Mouse (Mus musculus) embryonic facial prominence, embryonic 15.5 days (tissue): ENCODE results near the gene Tead4. TPM values are rescaled to one million over a fixed set of nuclear protein-coding genes. Genes with fewer than 3 reads are reported as not detected.
A peak's percentile ranks its signal among the peaks of the same experiment; 100 is the strongest.
"Not testable (repeated sequence)": the region's sequence is repeated elsewhere in the genome, so short reads cannot be mapped to it uniquely, and the experiment has no call there.

Source experiments
- ATAC-seq: fragments of 200-750 bp; cut with Nextera tagmentation; 2 replicates; pipeline ENCODE4 v1.8.0; 2017; ENCODE audit warnings: low read depth, moderate TSS enrichment; ENCODE audit not compliant: insufficient number of reproducible peaks, low FRiP score, low TSS enrichment
- H3K27ac ChIP-seq: fragments of 300-500 bp; sonication (generic); replicated peaks from 2 replicates; pipeline ENCODE4 v1.5.1; 2015; ENCODE audit warnings: mild to moderate bottlenecking, inconsistent platforms
- H3K27me3 ChIP-seq: fragments of 300-500 bp; sonication (generic); 2 replicates; pipeline ENCODE4 v1.6.1; 2015; ENCODE audit warnings: inconsistent platforms
- H3K36me3 ChIP-seq: fragments of 300-500 bp; sonication (generic); 2 replicates; pipeline ENCODE4 v1.6.1; 2015; ENCODE audit warnings: mild to moderate bottlenecking, inconsistent platforms
- H3K4me1 ChIP-seq: fragments of 300-500 bp; sonication (generic); 2 replicates; pipeline ENCODE4 v1.6.1; 2015; ENCODE audit warnings: inconsistent platforms
- H3K4me2 ChIP-seq: fragments of 300-500 bp; sonication (generic); replicated peaks from 2 replicates; pipeline ENCODE4 v1.6.1; 2015; ENCODE audit warnings: mild to moderate bottlenecking, inconsistent platforms
- H3K4me3 ChIP-seq: fragments of 300-500 bp; sonication (generic); replicated peaks from 2 replicates; pipeline ENCODE4 v1.5.1; 2015; ENCODE audit warnings: mild to moderate bottlenecking, inconsistent platforms
- H3K9ac ChIP-seq: fragments of 300-500 bp; sonication (generic); 2 replicates; pipeline ENCODE4 v1.6.1; 2015; ENCODE audit warnings: inconsistent platforms
- H3K9me3 ChIP-seq: fragments of 300-500 bp; sonication (generic); replicated peaks from 2 replicates; pipeline ENCODE4 v1.6.1; 2016; ENCODE audit warnings: inconsistent platforms
- WGBS: fragments of 180-500 bp; shearing (Covaris S2); methylation state at CpG from one replicate; pipeline ENCODE4 v1.1.7; 2015; 5-methylcytosine and 5-hydroxymethylcytosine counted together
- polyA plus RNA-seq: library from polyadenylated mRNA; unstranded; fragments of >200 nt; fragmentation: Nextera tagmentation; extraction: Ambion mirVana; gene quantifications from 2 replicates; pipeline ENCODE4 v1.2.1, GENCODE M21; 2015

Gene Tead4
- polyA plus RNA-seq, 1 experiment from 2014 or later = 7.4 TPM

DNA sequence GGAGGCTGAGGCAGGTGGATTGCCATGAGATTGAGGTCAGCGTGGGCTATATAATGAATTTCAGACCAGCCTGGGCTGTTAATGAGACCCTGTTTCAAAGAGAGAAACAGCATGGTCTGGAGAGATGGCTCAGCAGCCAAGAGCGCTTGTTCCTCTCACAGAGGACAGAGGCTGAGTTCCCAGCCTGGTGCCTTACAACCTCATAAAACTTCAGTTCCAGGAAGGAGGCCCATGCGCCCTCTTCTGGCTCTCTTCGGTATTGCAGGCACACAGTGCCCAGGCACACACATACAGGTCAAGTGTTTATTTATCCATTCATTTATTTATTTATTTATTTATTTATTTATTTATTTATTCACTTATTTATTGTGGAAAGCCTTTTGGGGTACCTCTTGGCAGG, 7.7 kb upstream of the Tead4 start:
- 31% methylated on average over 4 of the region's 4 CpGs for WGBS
- no peaks in the 10 kb centered on the region for H3K36me3 ChIP-seq
- no peak overlapping the region for H3K4me3 ChIP-seq
- H3K4me2 ChIP-seq = no peak overlapping the region
- H3K9me3 ChIP-seq = no peaks in the 10 kb centered on the region
- no peak overlapping the region for H3K27ac ChIP-seq
- ATAC-seq = no peak
- no peaks in the 10 kb centered on the region for H3K27me3 ChIP-seq
- no peak overlapping the region for H3K9ac ChIP-seq
- H3K4me1 ChIP-seq = no peaks in the 10 kb centered on the region

DNA sequence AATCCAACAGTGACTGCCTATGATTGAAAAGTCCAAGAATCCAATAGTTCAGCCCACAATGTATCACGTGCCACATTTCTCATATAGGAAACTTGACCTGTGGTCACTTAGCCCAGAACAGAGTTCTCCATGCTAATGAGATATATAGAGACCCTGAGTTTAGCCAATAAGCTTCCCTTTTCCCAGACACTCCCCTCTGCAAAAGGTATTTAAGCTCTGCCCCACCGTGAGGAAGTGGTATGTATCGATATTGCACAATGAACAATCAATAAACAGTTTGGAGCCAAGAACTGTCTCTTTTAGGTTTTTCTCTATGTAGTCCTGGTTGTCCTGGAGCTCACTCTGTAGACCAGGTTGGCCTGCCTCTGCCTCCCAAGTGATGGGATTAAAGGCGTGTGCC, 4.2 kb upstream of the Tead4 start:
- H3K9ac ChIP-seq = no peak overlapping the region
- 83% methylated on average over 4 of the region's 4 CpGs for WGBS
- no peak overlapping the region for H3K4me3 ChIP-seq
- peaks cover 10% of the 10 kb centered on the region; the same call in 1 of the 2 replicates for H3K27me3 ChIP-seq
- no peak overlapping the region for H3K27ac ChIP-seq
- no peaks in the 10 kb centered on the region for H3K9me3 ChIP-seq
- H3K4me1 ChIP-seq = peaks cover 11% of the 10 kb centered on the region
- H3K36me3 ChIP-seq = no peaks in the 10 kb centered on the region
- H3K4me2 ChIP-seq = no peak overlapping the region
- no peak for ATAC-seq

DNA sequence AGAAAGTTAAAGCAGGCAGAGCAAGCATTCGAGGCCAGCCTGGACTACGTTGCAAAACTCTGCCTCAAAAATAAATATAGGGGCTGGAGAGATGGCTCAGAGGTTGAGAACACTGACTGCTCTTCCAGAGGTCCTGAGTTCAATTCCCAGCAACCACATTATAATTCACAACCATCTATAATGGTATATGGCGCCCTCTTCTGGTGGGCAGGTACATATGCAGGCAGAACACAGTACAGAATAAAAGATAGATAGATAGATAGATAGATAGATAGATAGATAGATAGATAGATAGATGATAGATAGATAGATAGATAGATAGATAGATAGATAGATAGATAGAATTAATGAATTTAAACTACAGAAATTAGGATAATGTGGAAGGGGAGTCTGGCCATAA, 2.0 kb upstream of the Tead4 start:
- H3K9me3 ChIP-seq, ATAC-seq, H3K9ac ChIP-seq, H3K4me3 ChIP-seq, H3K4me2 ChIP-seq, H3K36me3 ChIP-seq, H3K27ac ChIP-seq: not testable (repeated sequence)
- Histone ChIP-seq H3K4me1 (peaks cover 31% of the 10 kb centered on the region), H3K27me3 (peaks cover 24% of the 10 kb centered on the region)
- 77% methylated on average over 3 of the region's 3 CpGs for WGBS

DNA sequence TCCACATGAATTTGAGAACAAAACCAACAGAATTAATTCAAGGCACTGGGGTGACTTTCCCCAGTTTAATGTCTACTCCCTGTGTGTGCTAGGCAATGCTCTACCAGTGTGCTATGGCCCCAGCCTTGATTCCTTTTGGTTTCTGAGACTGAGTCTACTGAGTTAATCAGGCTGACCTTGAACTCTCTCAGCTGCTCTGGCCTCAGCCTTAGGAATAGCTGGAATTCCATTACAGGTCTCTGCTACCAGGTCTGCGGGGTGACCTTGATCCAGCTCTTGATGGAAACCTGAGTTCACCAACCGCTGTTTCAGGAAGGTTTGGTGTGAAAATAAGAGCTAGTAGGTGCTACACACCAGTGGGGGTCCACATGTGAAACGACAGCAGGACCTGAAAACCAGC, 1.3 kb upstream of the Tead4 start:
- H3K9ac ChIP-seq = no peak overlapping the region
- H3K4me1 ChIP-seq = peaks cover 34% of the 10 kb centered on the region
- 93% methylated on average over 3 of the region's 3 CpGs for WGBS
- no peaks in the 10 kb centered on the region for H3K36me3 ChIP-seq
- H3K27ac ChIP-seq = no peak overlapping the region
- H3K4me3 ChIP-seq = no peak overlapping the region
- no peaks in the 10 kb centered on the region for H3K9me3 ChIP-seq
- no peak for ATAC-seq
- H3K27me3 ChIP-seq = peaks cover 24% of the 10 kb centered on the region
- no peak overlapping the region for H3K4me2 ChIP-seq

DNA sequence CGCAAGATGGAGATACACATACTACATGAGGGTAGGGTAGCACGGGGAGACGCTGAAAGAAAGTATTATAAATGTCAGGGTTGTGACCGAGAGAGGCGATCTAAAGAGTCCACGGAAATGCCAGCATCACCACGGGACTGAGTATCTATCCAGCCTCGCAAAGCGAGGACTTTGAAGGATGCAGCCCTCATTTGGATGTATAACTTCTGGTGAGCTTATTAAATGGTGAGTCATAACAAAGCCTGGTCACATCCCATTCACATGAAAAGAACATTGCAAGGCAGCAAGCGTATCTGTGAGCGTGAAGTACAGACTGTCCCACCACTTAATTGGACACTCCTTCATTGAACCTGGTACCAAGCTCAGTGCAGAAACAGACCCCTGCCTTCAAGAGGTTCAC, 835 bp upstream of the Tead4 start:
- Histone ChIP-seq H3K27me3 (peaks cover 24% of the 10 kb centered on the region), H3K36me3 (no peaks in the 10 kb centered on the region), H3K9me3 (no peaks in the 10 kb centered on the region), H3K9ac (no peak overlapping the region), H3K4me1 (peaks cover 39% of the 10 kb centered on the region), H3K4me3 (peak overlapping the region; percentile 68; the same call in 1 of the 2 replicates), H3K4me2 (peak overlapping the region; percentile 98), H3K27ac (no peak overlapping the region)
- WGBS = 44% methylated on average over 11 of the region's 11 CpGs
- ATAC-seq = no peak

DNA sequence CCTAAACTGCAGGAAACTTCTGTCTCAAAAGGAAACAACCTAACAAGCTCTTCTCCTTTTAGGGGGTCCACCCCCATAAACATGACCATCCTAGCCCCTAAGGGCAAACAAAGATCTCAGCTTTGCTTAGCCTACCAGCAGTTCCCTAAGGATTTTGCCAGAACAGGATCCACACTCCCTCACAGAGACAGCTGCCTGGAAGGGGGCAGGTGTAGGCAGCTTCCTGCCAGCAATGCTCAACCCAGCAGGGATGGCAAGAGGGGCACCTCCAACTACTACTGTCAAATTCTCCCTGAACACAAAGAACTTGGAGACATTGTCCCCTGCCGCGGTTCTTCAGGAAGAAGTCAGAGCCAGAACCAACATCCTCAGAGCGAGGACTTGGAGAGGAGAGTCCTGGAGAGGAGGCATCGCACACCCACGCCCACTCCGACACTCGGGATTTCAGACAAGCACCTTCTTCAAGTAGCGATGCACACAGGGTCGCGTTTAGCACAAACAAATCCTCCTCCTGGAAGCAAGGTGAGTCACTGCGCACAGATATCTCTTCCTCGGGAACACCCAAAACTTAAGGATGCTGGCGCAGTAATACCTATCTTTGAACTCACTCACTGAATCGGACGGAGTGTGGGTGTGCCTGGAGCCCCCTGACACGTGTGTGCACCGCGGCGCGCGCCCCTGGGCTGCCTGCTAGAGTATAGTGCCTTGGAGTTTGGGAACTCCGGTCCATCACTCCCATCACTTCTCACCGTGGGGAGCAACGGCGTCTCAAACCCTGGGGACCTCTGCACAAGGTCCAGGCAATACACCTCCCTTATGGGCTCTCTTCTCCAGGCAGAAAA, 1.1 kb downstream of the Tead4 start:
- ATAC-seq = 0 out of 2 replicates have a peak, but pooled peaks have one; percentile 25
- no peaks in the 10 kb centered on the region for H3K36me3 ChIP-seq

DNA sequence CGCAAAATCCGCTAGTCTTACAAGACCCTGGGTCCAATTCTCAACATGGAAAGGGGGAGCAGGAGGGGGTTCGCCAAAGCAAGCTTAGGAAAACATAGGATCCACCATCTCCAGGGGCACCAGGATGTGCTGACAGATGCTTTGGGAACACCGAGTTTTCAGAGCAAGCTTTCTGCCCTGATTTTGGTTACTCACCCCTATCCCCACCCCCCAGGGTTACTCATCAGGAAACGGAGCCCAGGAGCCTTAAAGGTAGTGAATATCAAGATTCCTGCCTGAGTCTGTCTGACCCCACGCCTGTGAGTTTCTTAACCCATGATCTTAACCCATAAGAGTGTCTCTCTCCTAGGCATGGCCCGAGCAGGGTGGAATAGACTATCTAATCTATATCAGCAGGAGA, 2.4 kb downstream of the Tead4 start:
- Histone ChIP-seq H3K4me1 (peaks cover 48% of the 10 kb centered on the region), H3K4me3 (peak overlapping the region; percentile 68; the same call in 1 of the 2 replicates), H3K9me3 (no peaks in the 10 kb centered on the region), H3K9ac (no peak overlapping the region), H3K27ac (no peak overlapping the region), H3K4me2 (no peak overlapping the region), H3K36me3 (no peaks in the 10 kb centered on the region), H3K27me3 (peaks cover 24% of the 10 kb centered on the region)
- 49% methylated on average over 7 of the region's 7 CpGs for WGBS
- ATAC-seq = no peak

More for the DNA sequence above, 1.1 kb downstream of the Tead4 start:
- Histone ChIP-seq H3K4me3 (peak overlapping the region; percentile 68), H3K4me2 (peak overlapping the region; percentile 98), H3K27me3 (peaks cover 24% of the 10 kb centered on the region), H3K9me3 (no peaks in the 10 kb centered on the region), H3K9ac (peak overlapping the region; percentile 44), H3K4me1 (peaks cover 48% of the 10 kb centered on the region), H3K27ac (0 out of 2 replicates have a peak overlapping the region, but pooled peaks have one; percentile 63)
- under 1% methylated on average over 25 of the region's 25 CpGs for WGBS

DNA sequence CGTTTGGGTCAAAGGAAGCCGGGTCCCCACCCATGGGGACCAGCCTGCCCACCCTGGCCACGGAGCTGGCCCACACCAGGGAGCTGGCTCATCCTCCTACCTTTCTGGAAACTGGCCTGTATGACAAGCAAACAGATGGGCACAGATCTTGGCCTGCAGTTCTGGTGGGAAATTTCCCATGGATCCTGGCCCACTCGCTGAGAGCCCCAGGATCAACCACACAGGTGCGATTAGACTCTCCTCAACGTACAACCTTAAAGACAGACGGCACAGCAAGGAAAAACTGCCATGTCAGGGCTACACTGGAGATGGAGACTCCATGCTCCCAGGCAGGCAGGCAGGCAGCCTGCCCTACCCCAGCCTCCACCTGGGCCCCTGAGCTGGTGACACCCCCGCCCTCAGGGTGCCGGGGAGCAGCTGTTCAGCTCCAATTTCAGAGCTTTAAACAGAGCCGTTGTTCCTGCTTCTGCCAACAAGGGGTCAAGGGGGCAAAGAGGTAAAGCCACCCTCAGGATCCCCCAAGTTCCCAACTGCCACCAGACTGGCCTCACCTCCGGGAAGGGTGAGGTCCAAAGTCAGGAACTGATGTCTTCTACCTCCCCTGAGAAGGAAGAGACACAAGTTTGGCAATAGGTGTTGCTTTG, 3.8 kb downstream of the Tead4 start:
- H3K27ac ChIP-seq = peak overlapping the region; percentile 68
- 28% methylated on average over 11 of the region's 11 CpGs for WGBS
- H3K4me3 ChIP-seq = no peak overlapping the region
- H3K9me3 ChIP-seq = no peaks in the 10 kb centered on the region
- H3K4me2 ChIP-seq = peak overlapping the region; percentile 21
- peaks cover 48% of the 10 kb centered on the region for H3K4me1 ChIP-seq
- H3K27me3 ChIP-seq = peaks cover 18% of the 10 kb centered on the region
- H3K9ac ChIP-seq = no peak overlapping the region
- ATAC-seq = no peak
- H3K36me3 ChIP-seq = no peaks in the 10 kb centered on the region

DNA sequence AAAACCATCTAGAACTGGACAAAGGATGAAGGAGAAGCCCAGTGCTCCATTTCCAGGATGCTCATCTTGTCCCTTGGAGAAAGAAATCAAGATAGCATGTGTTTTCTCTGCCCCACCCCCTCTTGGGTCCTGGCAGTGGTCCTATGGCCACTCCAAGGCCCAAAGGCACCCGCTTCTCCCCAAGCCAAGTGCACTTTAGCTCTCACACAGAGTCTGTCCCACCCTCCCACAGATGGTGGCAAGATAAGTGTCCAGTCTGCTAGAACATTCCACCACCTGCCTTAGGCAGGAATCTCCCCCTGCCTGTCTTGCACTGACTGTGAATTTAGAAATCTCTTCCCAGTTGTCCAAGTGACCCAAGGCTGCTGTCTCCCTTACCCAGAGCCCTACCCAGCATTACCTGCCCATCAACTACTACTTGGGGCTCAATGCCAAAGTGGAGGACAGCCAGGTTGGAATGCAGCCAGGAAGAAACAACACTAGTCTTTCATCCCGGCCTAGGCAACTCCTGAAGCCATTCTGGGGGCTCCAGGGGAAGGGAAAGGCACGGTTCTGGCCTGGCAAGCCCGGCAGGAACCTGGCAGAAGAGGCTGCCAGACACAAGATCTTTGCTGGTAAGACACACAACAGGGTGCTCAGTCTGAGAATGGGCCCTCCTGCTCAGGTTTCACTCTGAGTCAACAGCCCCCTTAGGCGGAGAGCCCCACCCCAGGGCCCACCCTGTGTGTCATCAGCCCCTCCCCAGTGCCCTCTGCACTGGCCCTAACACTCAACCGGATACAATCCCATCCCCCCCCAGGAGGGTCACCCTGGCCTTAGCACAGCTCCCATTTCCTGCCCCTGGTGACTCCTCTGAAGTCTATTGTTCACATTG, 4.5 kb downstream of the Tead4 start:
- peak overlapping the region; percentile 21 for H3K4me2 ChIP-seq
- H3K4me3 ChIP-seq = no peak overlapping the region
- H3K36me3 ChIP-seq = no peaks in the 10 kb centered on the region
- no peaks in the 10 kb centered on the region for H3K9me3 ChIP-seq
- peak overlapping the region; percentile 68 for H3K27ac ChIP-seq
- H3K27me3 ChIP-seq = peaks cover 15% of the 10 kb centered on the region
- peak; percentile 21 for ATAC-seq
- H3K9ac ChIP-seq = no peak overlapping the region
- 29% methylated on average over 6 of the region's 6 CpGs for WGBS
- H3K4me1 ChIP-seq = peaks cover 46% of the 10 kb centered on the region

DNA sequence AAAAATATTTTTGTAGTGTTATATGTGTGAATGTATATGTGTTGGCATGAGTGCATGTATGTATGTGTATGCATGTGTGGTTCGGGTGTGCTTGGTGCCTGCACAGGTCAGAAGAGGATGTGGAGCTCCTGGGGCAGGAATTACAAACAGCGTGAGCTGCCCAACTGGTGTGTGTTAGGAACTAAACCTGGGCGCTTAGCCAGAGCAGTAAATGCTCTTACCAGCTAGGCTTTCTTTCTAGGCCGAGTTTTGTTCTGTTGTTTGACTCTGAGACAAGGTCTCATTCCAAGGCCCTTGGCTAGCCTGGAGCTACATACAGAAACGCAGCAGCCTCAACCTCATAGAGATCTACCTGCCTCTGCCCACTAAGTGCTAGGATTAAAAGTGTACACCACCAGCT, 9.3 kb downstream of the Tead4 start:
- no peak overlapping the region for H3K27ac ChIP-seq
- H3K36me3 ChIP-seq = no peaks in the 10 kb centered on the region
- H3K9me3 ChIP-seq = no peaks in the 10 kb centered on the region
- H3K9ac ChIP-seq = no peak overlapping the region
- 75% methylated on average over 5 of the region's 5 CpGs for WGBS
- no peak overlapping the region for H3K4me3 ChIP-seq
- H3K4me1 ChIP-seq = peaks cover 15% of the 10 kb centered on the region
- no peak overlapping the region for H3K4me2 ChIP-seq
- H3K27me3 ChIP-seq = no peaks in the 10 kb centered on the region
- no peak for ATAC-seq

DNA sequence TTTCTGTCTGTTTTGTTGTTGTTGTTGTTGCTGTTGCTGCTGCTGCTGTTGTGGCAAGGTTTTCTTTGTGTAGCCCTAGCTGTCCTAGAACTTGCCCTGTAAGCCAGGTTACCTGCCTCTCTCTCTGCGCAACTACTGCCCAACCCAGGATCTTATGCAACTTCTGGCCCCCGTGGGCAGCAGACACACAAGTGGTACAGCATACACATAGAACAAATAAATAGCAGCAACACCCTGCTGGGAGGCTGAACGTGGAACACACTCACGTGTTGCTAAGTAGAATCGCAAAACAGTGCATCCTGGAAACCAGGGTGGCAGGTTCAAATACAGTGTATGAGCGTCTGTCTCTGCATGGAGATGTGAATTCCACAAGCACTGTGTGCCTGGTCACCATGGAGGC, 11.9 kb downstream of the Tead4 start:
- no peak overlapping the region for H3K9ac ChIP-seq
- WGBS = 91% methylated on average over 6 of the region's 6 CpGs
- no peaks in the 10 kb centered on the region for H3K36me3 ChIP-seq
- H3K4me2 ChIP-seq = no peak overlapping the region
- H3K4me3 ChIP-seq = no peak overlapping the region
- no peak overlapping the region for H3K27ac ChIP-seq
- no peaks in the 10 kb centered on the region for H3K27me3 ChIP-seq
- H3K4me1 ChIP-seq = peaks cover 18% of the 10 kb centered on the region
- ATAC-seq = no peak
- no peaks in the 10 kb centered on the region for H3K9me3 ChIP-seq
